Mouse (Mus musculus): ENCODE data around the gene Olfr802. TPM values are rescaled to one million over a fixed set of nuclear protein-coding genes. Genes with fewer than 3 reads are reported as not detected.

Gene Olfr802
- polyA plus RNA-seq (2014; fragmentation: Nextera tagmentation; extraction: Ambion mirVana): 0.03 TPM in 1 of 2 replicates, not detected in the other

GRCm38 (mm10) chr10:129688069-129688468 is at the start of gene Olfr802:
Olfr802 (minus strand) TSS chr10:129688169.
- H3K36me3 ChIP-seq (ENCODE audit: control insufficient read depth, insufficient read depth, low read length): no peaks in the 10 kb centered on the region
- no peaks in the 10 kb centered on the region for H3K4me1 ChIP-seq (ENCODE audit: control insufficient read depth, insufficient read depth, low read length)
- 73% methylated on average over 1 of the region's 1 CpGs for WGBS (ENCODE audit: insufficient replicate concordance)
- H3K4me2 ChIP-seq: no peak within 1 kb of the TSS
- H3K9ac ChIP-seq (ENCODE audit: low read depth, low read length): no peak within 1 kb of the TSS
- no peak within 1 kb of the TSS for H3K4me3 ChIP-seq (ENCODE audit: low read depth, low read length)
- no peaks in the 10 kb centered on the region for H3K27me3 ChIP-seq (ENCODE audit: control insufficient read depth, insufficient read depth, low read length)
- no peaks in the 10 kb centered on the region for H3K9me3 ChIP-seq (replicated peaks; ENCODE audit: control insufficient read depth, low read length)
- H3K27ac ChIP-seq (ENCODE audit: low read depth, low read length): no peak within 1 kb of the TSS
- no peak for ATAC-seq (replicated peaks; ENCODE audit: insufficient number of reproducible peaks, low FRiP score, low TSS enrichment)

GRCm38 (mm10) chr10:129729275-129729674 is 41.3 kb upstream of the Olfr802 start, which contains the start of gene Olfr805:
Olfr805 (minus strand) TSS chr10:129729375.
- Histone ChIP-seq H3K36me3 (ENCODE audit: control insufficient read depth, insufficient read depth, low read length) (no peaks in the 10 kb centered on the region), H3K27ac (ENCODE audit: low read depth, low read length) (no peak within 1 kb of the TSS), H3K4me1 (ENCODE audit: control insufficient read depth, insufficient read depth, low read length) (no peaks in the 10 kb centered on the region), H3K4me3 (ENCODE audit: low read depth, low read length) (no peak within 1 kb of the TSS), H3K9ac (ENCODE audit: low read depth, low read length) (no peak within 1 kb of the TSS), H3K4me2 (no peak within 1 kb of the TSS), H3K9me3 (replicated peaks; ENCODE audit: control insufficient read depth, low read length) (no peaks in the 10 kb centered on the region), H3K27me3 (ENCODE audit: control insufficient read depth, insufficient read depth, low read length) (no peaks in the 10 kb centered on the region)
- no peak for ATAC-seq (replicated peaks; ENCODE audit: insufficient number of reproducible peaks, low FRiP score, low TSS enrichment)
- WGBS (ENCODE audit: insufficient replicate concordance): 90% methylated on average over 2 of the region's 2 CpGs

- no peak within 1 kb of the TSS for H3K4me3 ChIP-seq (ENCODE audit: low read depth, low read length)
- H3K4me1 ChIP-seq (ENCODE audit: control insufficient read depth, insufficient read depth, low read length): no peaks in the 10 kb centered on the region
- H3K36me3 ChIP-seq (ENCODE audit: control insufficient read depth, insufficient read depth, low read length): no peaks in the 10 kb centered on the region
- H3K27me3 ChIP-seq (ENCODE audit: control insufficient read depth, insufficient read depth, low read length): no peaks in the 10 kb centered on the region
- no peak within 1 kb of the TSS for H3K4me2 ChIP-seq
- no peaks in the 10 kb centered on the region for H3K9me3 ChIP-seq (replicated peaks; ENCODE audit: control insufficient read depth, low read length)
- ATAC-seq (replicated peaks; ENCODE audit: insufficient number of reproducible peaks, low FRiP score, low TSS enrichment): no peak
- no peak within 1 kb of the TSS for H3K9ac ChIP-seq (ENCODE audit: low read depth, low read length)
- no peak within 1 kb of the TSS for H3K27ac ChIP-seq (ENCODE audit: low read depth, low read length)
Measured at GRCm38 (mm10) chr10:129702910-129703309, 14.9 kb upstream of the Olfr802 start, which contains the start of gene Olfr804. Olfr804 (plus strand) TSS chr10:129703210.

- H3K4me1 ChIP-seq (ENCODE audit: control insufficient read depth, insufficient read depth, low read length): no peaks in the 10 kb centered on the region
- H3K4me2 ChIP-seq: no peak within 1 kb of the TSS
- H3K27me3 ChIP-seq (ENCODE audit: control insufficient read depth, insufficient read depth, low read length): no peaks in the 10 kb centered on the region
- no peaks in the 10 kb centered on the region for H3K36me3 ChIP-seq (ENCODE audit: control insufficient read depth, insufficient read depth, low read length)
- 68% methylated on average over 2 of the region's 2 CpGs for WGBS (ENCODE audit: insufficient replicate concordance)
- no peak for ATAC-seq (replicated peaks; ENCODE audit: insufficient number of reproducible peaks, low FRiP score, low TSS enrichment)
- H3K4me3 ChIP-seq (ENCODE audit: low read depth, low read length): no peak within 1 kb of the TSS
- no peaks in the 10 kb centered on the region for H3K9me3 ChIP-seq (replicated peaks; ENCODE audit: control insufficient read depth, low read length)
- H3K27ac ChIP-seq (ENCODE audit: low read depth, low read length): no peak within 1 kb of the TSS
- H3K9ac ChIP-seq (ENCODE audit: low read depth, low read length): no peak within 1 kb of the TSS
Measured at GRCm38 (mm10) chr10:129694186-129694585, 6.2 kb upstream of the Olfr802 start, which contains the start of gene Olfr803. Olfr803 (minus strand) TSS chr10:129694286.

GRCm38 (mm10) chr10:129673765-129674164 is 14.2 kb downstream of the Olfr802 start, which contains the start of gene Olfr801:
Olfr801 (minus strand) TSS chr10:129673865.
- H3K27me3 ChIP-seq (ENCODE audit: control insufficient read depth, insufficient read depth, low read length): no peaks in the 10 kb centered on the region
- no peaks in the 10 kb centered on the region for H3K4me1 ChIP-seq (ENCODE audit: control insufficient read depth, insufficient read depth, low read length)
- no peak for ATAC-seq (replicated peaks; ENCODE audit: insufficient number of reproducible peaks, low FRiP score, low TSS enrichment)
- no peaks in the 10 kb centered on the region for H3K36me3 ChIP-seq (ENCODE audit: control insufficient read depth, insufficient read depth, low read length)
- WGBS (ENCODE audit: insufficient replicate concordance): 63% methylated on average over 1 of the region's 1 CpGs
- H3K9me3 ChIP-seq (replicated peaks; ENCODE audit: control insufficient read depth, low read length): no peaks in the 10 kb centered on the region
- H3K4me3 ChIP-seq (ENCODE audit: low read depth, low read length): no peak within 1 kb of the TSS
- no peak within 1 kb of the TSS for H3K4me2 ChIP-seq
- no peak within 1 kb of the TSS for H3K9ac ChIP-seq (ENCODE audit: low read depth, low read length)
- no peak within 1 kb of the TSS for H3K27ac ChIP-seq (ENCODE audit: low read depth, low read length)

- H3K9me3 ChIP-seq (replicated peaks; ENCODE audit: control insufficient read depth, low read length): no peaks in the 10 kb centered on the region
- no peaks in the 10 kb centered on the region for H3K27me3 ChIP-seq (ENCODE audit: control insufficient read depth, insufficient read depth, low read length)
- H3K9ac ChIP-seq (ENCODE audit: low read depth, low read length): no peak within 1 kb of the TSS
- no peak within 1 kb of the TSS for H3K4me3 ChIP-seq (ENCODE audit: low read depth, low read length)
- no peak within 1 kb of the TSS for H3K4me2 ChIP-seq
- ATAC-seq (replicated peaks; ENCODE audit: insufficient number of reproducible peaks, low FRiP score, low TSS enrichment): no peak
- H3K36me3 ChIP-seq (ENCODE audit: control insufficient read depth, insufficient read depth, low read length): no peaks in the 10 kb centered on the region
- no peaks in the 10 kb centered on the region for H3K4me1 ChIP-seq (ENCODE audit: control insufficient read depth, insufficient read depth, low read length)
- H3K27ac ChIP-seq (ENCODE audit: low read depth, low read length): no peak within 1 kb of the TSS
Measured at GRCm38 (mm10) chr10:129657394-129657793, 30.6 kb downstream of the Olfr802 start, which contains the start of gene Olfr800. Olfr800 (plus strand) TSS chr10:129657694.

GRCm38 (mm10) chr10:129651763-129652162 is 36.2 kb downstream of the Olfr802 start:
- WGBS (ENCODE audit: insufficient replicate concordance): 67% methylated on average over 1 of the region's 1 CpGs
- no peaks in the 10 kb centered on the region for H3K27me3 ChIP-seq (ENCODE audit: control insufficient read depth, insufficient read depth, low read length)
- no peak overlapping the region for H3K9ac ChIP-seq (ENCODE audit: low read depth, low read length)
- H3K9me3 ChIP-seq (replicated peaks; ENCODE audit: control insufficient read depth, low read length): no peaks in the 10 kb centered on the region
- no peak overlapping the region for H3K27ac ChIP-seq (ENCODE audit: low read depth, low read length)
- ATAC-seq (replicated peaks; ENCODE audit: insufficient number of reproducible peaks, low FRiP score, low TSS enrichment): no peak
- H3K4me1 ChIP-seq (ENCODE audit: control insufficient read depth, insufficient read depth, low read length): no peaks in the 10 kb centered on the region
- no peak overlapping the region for H3K4me3 ChIP-seq (ENCODE audit: low read depth, low read length)
- H3K36me3 ChIP-seq (ENCODE audit: control insufficient read depth, insufficient read depth, low read length): no peaks in the 10 kb centered on the region
- H3K4me2 ChIP-seq: no peak overlapping the region

DNA sequence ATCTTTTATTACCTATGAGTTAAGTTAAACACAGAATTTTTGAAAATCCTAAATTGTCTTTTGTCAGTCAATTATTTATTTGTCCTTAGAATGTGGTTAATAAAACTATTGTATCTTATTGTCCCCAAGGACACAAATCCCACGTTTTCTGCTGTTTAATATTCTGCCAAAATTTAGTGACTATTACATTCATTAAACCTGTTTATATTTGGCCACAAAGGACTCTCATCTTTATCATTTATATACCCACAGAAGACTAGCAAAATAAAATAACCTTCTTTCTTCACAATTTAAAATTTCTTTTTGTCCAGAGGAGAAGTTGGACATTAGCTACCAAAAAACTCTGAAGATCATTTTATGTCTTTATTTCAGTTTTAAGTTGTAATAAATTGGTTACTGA is 50.8 kb downstream of the Olfr802 start, which contains the start of gene Olfr799:
Olfr799 (plus strand) TSS at position 301 of the 400 bp plus-strand sequence.
- no peak for ATAC-seq (replicated peaks; ENCODE audit: insufficient number of reproducible peaks, low FRiP score, low TSS enrichment)
- WGBS (ENCODE audit: insufficient replicate concordance): 35% methylated on average over 1 of the region's 1 CpGs
- no peak within 1 kb of the TSS for H3K9ac ChIP-seq (ENCODE audit: low read depth, low read length)
- H3K4me1 ChIP-seq (ENCODE audit: control insufficient read depth, insufficient read depth, low read length): no peaks in the 10 kb centered on the region
- H3K9me3 ChIP-seq (replicated peaks; ENCODE audit: control insufficient read depth, low read length): no peaks in the 10 kb centered on the region
- no peak within 1 kb of the TSS for H3K4me2 ChIP-seq
- H3K4me3 ChIP-seq (ENCODE audit: low read depth, low read length): no peak within 1 kb of the TSS
- no peak within 1 kb of the TSS for H3K27ac ChIP-seq (ENCODE audit: low read depth, low read length)
- H3K27me3 ChIP-seq (ENCODE audit: control insufficient read depth, insufficient read depth, low read length): no peaks in the 10 kb centered on the region
- H3K36me3 ChIP-seq (ENCODE audit: control insufficient read depth, insufficient read depth, low read length): no peaks in the 10 kb centered on the region

DNA sequence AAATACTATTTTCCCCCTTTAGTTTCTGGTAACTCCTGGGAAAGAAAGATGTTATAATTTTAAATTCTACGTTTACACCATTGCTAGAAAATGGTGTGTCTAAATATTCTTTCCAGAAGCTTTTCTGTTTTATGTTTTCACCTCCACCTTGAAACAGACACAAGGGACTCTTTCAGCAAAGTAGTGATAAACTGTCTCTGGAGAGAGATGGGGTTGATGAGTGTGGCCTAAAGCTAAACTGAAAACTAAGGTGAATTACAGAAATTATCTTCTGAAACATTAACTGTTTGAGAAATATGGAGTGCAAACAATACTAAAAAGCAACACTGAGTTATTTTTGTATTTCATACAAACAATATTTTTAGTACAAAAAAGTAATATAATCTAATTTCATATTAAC is 60.1 kb downstream of the Olfr802 start, which contains the start of gene Olfr798:
Olfr798 (minus strand) TSS at position 101 of the 400 bp plus-strand sequence.
- no peak within 1 kb of the TSS for H3K4me2 ChIP-seq
- H3K27ac ChIP-seq (ENCODE audit: low read depth, low read length): no peak within 1 kb of the TSS
- H3K4me1 ChIP-seq (ENCODE audit: control insufficient read depth, insufficient read depth, low read length): no peaks in the 10 kb centered on the region
- H3K9ac ChIP-seq (ENCODE audit: low read depth, low read length): no peak within 1 kb of the TSS
- no peak for ATAC-seq (replicated peaks; ENCODE audit: insufficient number of reproducible peaks, low FRiP score, low TSS enrichment)
- H3K9me3 ChIP-seq (replicated peaks; ENCODE audit: control insufficient read depth, low read length): no peaks in the 10 kb centered on the region
- no peaks in the 10 kb centered on the region for H3K27me3 ChIP-seq (ENCODE audit: control insufficient read depth, insufficient read depth, low read length)
- no peak within 1 kb of the TSS for H3K4me3 ChIP-seq (ENCODE audit: low read depth, low read length)
- H3K36me3 ChIP-seq (ENCODE audit: control insufficient read depth, insufficient read depth, low read length): no peaks in the 10 kb centered on the region
- WGBS (ENCODE audit: insufficient replicate concordance): 69% methylated on average over 1 of the region's 1 CpGs

Data from heart, embryonic 11.5 days (tissue).